Mouse (Mus musculus) intestine, postnatal 0 days (tissue): ENCODE measurements at regions not wholly inside any gene's neighbourhood (a gene's known extent, or its start where the extent isn't known, plus 50 kb on each side); places are given as distances from the start of the nearest gene placed in this dataset.

Experiments used
- ATAC-seq: fragments of 200-750 bp; cut with Nextera tagmentation; 2 replicates; pipeline ENCODE4 v1.8.0; 2017; ENCODE audit warnings: mild to moderate bottlenecking, moderate TSS enrichment, moderate library complexity
- H3K27ac ChIP-seq: fragments of 300-500 bp; sonication (generic); 2 replicates; pipeline ENCODE4 v1.5.1; 2014; ENCODE audit warnings: mild to moderate bottlenecking, low read depth, low read length, moderate library complexity
- H3K27me3 ChIP-seq: fragments of 300-500 bp; sonication (generic); replicated peaks from 2 replicates; pipeline ENCODE4 v1.6.1; 2014; ENCODE audit warnings: low read length, mixed read lengths; ENCODE audit not compliant: control insufficient read depth, insufficient read depth
- H3K36me3 ChIP-seq: fragments of 300-500 bp; sonication (generic); 2 replicates; pipeline ENCODE4 v1.6.1; 2014; ENCODE audit warnings: mild to moderate bottlenecking, moderate library complexity; ENCODE audit not compliant: control insufficient read depth, insufficient read depth
- H3K4me1 ChIP-seq: fragments of 300-500 bp; sonication (generic); replicated peaks from 2 replicates; pipeline ENCODE4 v1.6.1; 2014; ENCODE audit warnings: antibody characterized with exemption, low read length, mixed read lengths; ENCODE audit not compliant: control insufficient read depth, insufficient read depth
- H3K4me2 ChIP-seq: fragments of 300-500 bp; sonication (generic); replicated peaks from 2 replicates; pipeline ENCODE4 v1.6.1; 2014; ENCODE audit warnings: low read depth, mild to moderate bottlenecking, moderate library complexity
- H3K4me3 ChIP-seq: fragments of 300-500 bp; sonication (generic); 2 replicates; pipeline ENCODE4 v1.5.1; 2014; ENCODE audit warnings: low read depth, low read length
- H3K9ac ChIP-seq: fragments of 300-500 bp; sonication (generic); 2 replicates; pipeline ENCODE4 v1.6.1; 2014; ENCODE audit warnings: mild to moderate bottlenecking, low read depth, low read length
- H3K9me3 ChIP-seq: fragments of 300-500 bp; sonication (generic); 2 replicates; pipeline ENCODE4 v1.6.1; 2016; ENCODE audit warnings: mixed run types; ENCODE audit not compliant: control insufficient read depth
- CTCF ChIP-seq: sonication (generic); IDR thresholded peaks from 2 replicates; pipeline ENCODE4 v1.5.1; 2016; ENCODE audit warnings: low read depth, mild to moderate bottlenecking, control low read depth, antibody characterized with exemption, moderate library complexity
- WGBS: fragments of 180-500 bp; shearing (Covaris S2); extraction: QIAGEN DNeasy Blood & Tissue Kit; methylation state at CpG from one replicate; pipeline ENCODE4 v1.1.7; 2014; 5-methylcytosine and 5-hydroxymethylcytosine counted together

DNA sequence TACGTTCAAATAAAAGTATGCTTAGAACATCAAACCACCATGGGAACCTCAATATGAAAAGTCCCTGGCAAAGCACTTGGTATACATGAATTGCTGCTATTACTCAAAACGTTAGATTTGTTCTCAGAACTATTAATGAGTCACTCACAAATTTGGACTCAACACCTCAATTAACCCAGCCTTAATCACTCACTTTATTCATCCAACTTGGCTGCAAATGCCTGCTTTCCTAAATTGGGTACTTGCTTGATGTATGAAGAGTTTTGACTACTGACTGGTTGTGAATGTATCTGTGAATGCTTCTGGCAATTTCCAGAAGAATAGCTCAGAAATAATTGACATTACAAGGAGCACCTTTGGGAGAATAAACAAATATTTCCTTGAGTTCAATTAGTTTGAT, 308.6 kb downstream of the Arl4a start:
- ATAC-seq = no peak
- WGBS = 76% methylated on average over 2 of the region's 2 CpGs
- Histone ChIP-seq H3K9ac (no peak overlapping the region), H3K27me3 (no peaks in the 10 kb centered on the region), H3K4me2 (no peak overlapping the region), H3K4me3 (no peak overlapping the region), H3K4me1 (no peaks in the 10 kb centered on the region), H3K36me3 (no peaks in the 10 kb centered on the region), H3K27ac (no peak overlapping the region), H3K9me3 (no peaks in the 10 kb centered on the region)
- no peak for TF ChIP-seq CTCF

- Histone ChIP-seq H3K4me3 (no peak overlapping the region), H3K36me3 (no peaks in the 10 kb centered on the region), H3K27me3 (no peaks in the 10 kb centered on the region), H3K9ac (no peak overlapping the region), H3K9me3 (no peaks in the 10 kb centered on the region), H3K4me1 (no peaks in the 10 kb centered on the region), H3K4me2 (no peak overlapping the region), H3K27ac (no peak overlapping the region)
- TF ChIP-seq CTCF = no peak
- 84% methylated on average over 2 of the region's 2 CpGs for whole genome bisulfite sequencing
- no peak for ATAC-seq
Observed at GRCm38 (mm10) chr12:39724172-39724571, 313.7 kb downstream of the Arl4a start.

DNA sequence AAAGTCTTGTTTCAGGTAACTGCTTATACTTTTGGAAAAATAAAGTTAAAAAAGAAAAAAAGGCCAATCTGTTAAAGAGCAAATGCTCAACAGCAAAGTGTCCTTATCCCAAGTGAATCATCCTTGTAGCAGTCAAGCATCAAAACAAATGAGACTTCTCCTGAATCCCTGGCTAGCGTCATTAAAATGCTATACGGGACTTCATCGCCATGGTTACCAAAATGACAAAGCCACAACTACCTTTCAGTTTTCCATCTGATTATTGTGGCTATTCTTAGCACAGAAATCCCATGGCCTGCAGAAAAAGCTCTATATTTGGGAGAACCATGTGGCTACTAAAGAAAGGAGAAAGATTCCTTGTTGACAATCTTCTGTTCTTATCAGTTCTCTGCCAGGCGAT, 322.7 kb downstream of the Arl4a start:
- H3K9ac ChIP-seq = no peak overlapping the region
- no peak overlapping the region for H3K27ac ChIP-seq
- no peaks in the 10 kb centered on the region for H3K27me3 ChIP-seq
- WGBS = 46% methylated on average over 4 of the region's 4 CpGs
- no peaks in the 10 kb centered on the region for H3K36me3 ChIP-seq
- ATAC-seq = no peak
- H3K9me3 ChIP-seq = no peaks in the 10 kb centered on the region
- TF ChIP-seq CTCF = no peak
- H3K4me1 ChIP-seq = no peaks in the 10 kb centered on the region
- H3K4me2 ChIP-seq = no peak overlapping the region
- H3K4me3 ChIP-seq = no peak overlapping the region

DNA sequence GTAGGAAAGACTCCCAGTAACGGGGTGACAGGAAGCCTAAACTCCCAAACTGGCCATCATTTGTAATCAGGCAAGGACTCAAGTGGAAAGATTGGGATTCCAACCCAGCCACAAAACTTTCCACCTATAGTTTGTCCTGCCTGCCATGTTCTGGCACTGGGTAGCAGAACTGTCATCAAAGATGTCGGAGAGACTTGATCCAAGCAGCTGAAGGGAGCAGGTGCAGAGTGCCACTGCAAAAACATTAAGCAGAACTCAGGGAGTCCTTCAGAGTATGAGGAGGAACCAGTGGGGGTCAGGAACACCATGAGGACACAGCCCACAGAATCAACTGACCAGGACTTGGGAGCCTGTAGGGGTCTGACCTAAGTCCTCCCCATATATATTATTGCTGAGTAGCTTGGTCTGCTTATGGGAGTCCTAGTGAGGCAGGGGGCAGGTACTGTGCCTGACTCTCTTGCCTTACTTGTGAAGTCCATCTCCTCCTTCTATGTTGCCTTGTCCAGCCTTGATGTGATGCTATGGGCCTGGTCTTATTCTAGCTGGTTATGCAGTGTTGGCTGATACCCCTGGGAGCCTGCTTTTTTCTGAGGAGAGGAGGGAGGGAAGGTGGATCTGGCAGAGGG, 323.5 kb downstream of the Arl4a start:
- H3K27me3 ChIP-seq = no peaks in the 10 kb centered on the region
- H3K9ac ChIP-seq = no peak overlapping the region
- ATAC-seq = no peak
- no peaks in the 10 kb centered on the region for H3K36me3 ChIP-seq
- 86% methylated on average over 2 of the region's 2 CpGs for WGBS
- H3K27ac ChIP-seq = no peak overlapping the region
- no peaks in the 10 kb centered on the region for H3K9me3 ChIP-seq
- no peak overlapping the region for H3K4me3 ChIP-seq
- H3K4me2 ChIP-seq = no peak overlapping the region
- no peak for TF ChIP-seq CTCF
- H3K4me1 ChIP-seq = no peaks in the 10 kb centered on the region

GRCm38 (mm10) chr12:39711807-39712206, 326.0 kb downstream of the Arl4a start:
- no peak overlapping the region for H3K9ac ChIP-seq
- no peak for ATAC-seq
- no peak overlapping the region for H3K4me2 ChIP-seq
- WGBS = 70% methylated on average over 1 of the region's 1 CpGs
- no peak overlapping the region for H3K27ac ChIP-seq
- H3K27me3 ChIP-seq = no peaks in the 10 kb centered on the region
- no peaks in the 10 kb centered on the region for H3K9me3 ChIP-seq
- no peak overlapping the region for H3K4me3 ChIP-seq
- no peaks in the 10 kb centered on the region for H3K4me1 ChIP-seq
- no peak for TF ChIP-seq CTCF
- no peaks in the 10 kb centered on the region for H3K36me3 ChIP-seq

- Histone ChIP-seq H3K9me3 (no peaks in the 10 kb centered on the region), H3K27ac (no peak overlapping the region), H3K4me3 (no peak overlapping the region), H3K4me1 (no peaks in the 10 kb centered on the region), H3K36me3 (no peaks in the 10 kb centered on the region), H3K4me2 (no peak overlapping the region), H3K9ac (no peak overlapping the region), H3K27me3 (no peaks in the 10 kb centered on the region)
- ATAC-seq = no peak
- 38% methylated on average over 5 of the region's 5 CpGs for WGBS
- no peak for TF ChIP-seq CTCF
Observed at GRCm38 (mm10) chr12:39709850-39710249, 328.0 kb downstream of the Arl4a start.

GRCm38 (mm10) chr12:39697182-39697581, 340.6 kb downstream of the Arl4a start:
- H3K4me1 ChIP-seq = no peaks in the 10 kb centered on the region
- no peak overlapping the region for H3K27ac ChIP-seq
- no peak overlapping the region for H3K4me2 ChIP-seq
- TF ChIP-seq CTCF = no peak
- H3K27me3 ChIP-seq = no peaks in the 10 kb centered on the region
- no peak overlapping the region for H3K4me3 ChIP-seq
- H3K9ac ChIP-seq = no peak overlapping the region
- H3K36me3 ChIP-seq = no peaks in the 10 kb centered on the region
- WGBS = 58% methylated on average over 3 of the region's 3 CpGs
- ATAC-seq = no peak
- H3K9me3 ChIP-seq = no peaks in the 10 kb centered on the region
